ENCODE assay signal across 16 mouse cellular contexts in genomic region chr9:64312128-64312527, GRCm38 (mm10). TPM values are rescaled to one million over a fixed set of nuclear protein-coding genes. Genes with fewer than 3 reads are reported as not detected.
DNase-seq lines count a peak whose midpoint lies in the region; ATAC-seq and TF ChIP-seq lines count a peak whose summit lies in the region.
"Had no signal": no experiment of that assay in that cellular context is flagged by ENCODE, and none has a peak within 500 bp of the region (broad histone marks: within the 10 kb centered on the region; RNA-seq: fewer than 3 reads in every experiment).

No protein-coding gene starts in this region.

- TF ChIP-seq EP300 in MEL (IDR thresholded peaks at IDR 0.05; ENCODE audit: low read depth in 1 of 2, low read length in 2 of 2) = no peak
- no peak for TF ChIP-seq EP300 in liver, postnatal 0 days (IDR thresholded peaks at IDR 0.05; ENCODE audit: low read depth)

- peak; percentile 7 for DNase-seq in midbrain, embryonic 14.5 days
- DNase-seq in MEL (ENCODE audit: low read depth, low spot score) = peak; percentile 35
- no peak for DNase-seq in liver, postnatal 0 days
- DNase-seq in frontal cortex, postnatal 10 days (ENCODE audit: low spot score in 2 of 2) = no peak
- DNase-seq in frontal cortex, adult 2 months (ENCODE audit: extremely low spot score in 1 of 2, low spot score in 1 of 2) = no peak
- DNase-seq: adrenal gland, postnatal 10 days; cerebellum, adult 8-10 months; gastrocnemius, postnatal 14 days; liver, embryonic 13.5 days had no signal

- no peak for TF ChIP-seq POLR2A in MEL (IDR thresholded peaks at IDR 0.05; ENCODE audit: control insufficient read depth in 1 of 2, insufficient read depth in 1 of 2, low read depth in 1 of 2, low read length in 2 of 2, poor library complexity in 1 of 2)

- H3K27me3 ChIP-seq in intestine, postnatal 0 days (replicated peaks; ENCODE audit: control insufficient read depth, insufficient read depth, low read length) = no peaks in the 10 kb centered on the region
- no peaks in the 10 kb centered on the region for H3K27me3 ChIP-seq in intestine, embryonic 16.5 days (replicated peaks; ENCODE audit: control insufficient read depth, insufficient read depth, low read length)
- H3K27me3 ChIP-seq in midbrain, embryonic 14.5 days (ENCODE audit: control insufficient read depth, insufficient read depth, low read length) = no peaks in the 10 kb centered on the region
- H3K27me3 ChIP-seq in midbrain, embryonic 16.5 days (ENCODE audit: control insufficient read depth, insufficient read depth, low read depth, low read length) = no peaks in the 10 kb centered on the region
- H3K27me3 ChIP-seq in MEL (ENCODE audit: control insufficient read depth in 1 of 2, insufficient read depth in 2 of 2, low read length in 2 of 2) = no peaks in the 10 kb centered on the region
- H3K27me3 ChIP-seq in liver, postnatal 0 days (ENCODE audit: insufficient read depth, low read length) = no peaks in the 10 kb centered on the region
- H3K27me3 ChIP-seq: forebrain, embryonic 12.5 days; intestine, embryonic 15.5 days; liver, embryonic 13.5 days; megakaryocyte, embryonic 14.5 days; neural tube, embryonic 13.5 days had no signal

- H3K9me3 ChIP-seq in intestine, postnatal 0 days (ENCODE audit: control insufficient read depth) = no peaks in the 10 kb centered on the region
- H3K9me3 ChIP-seq in intestine, embryonic 16.5 days (ENCODE audit: control insufficient read depth, low read length) = no peaks in the 10 kb centered on the region
- H3K9me3 ChIP-seq in midbrain, embryonic 14.5 days (ENCODE audit: control insufficient read depth, low read length) = no peaks in the 10 kb centered on the region
- H3K9me3 ChIP-seq in midbrain, embryonic 16.5 days (replicated peaks; ENCODE audit: control insufficient read depth, low read length, poor library complexity, severe bottlenecking) = no peaks in the 10 kb centered on the region
- H3K9me3 ChIP-seq in MEL (replicated peaks; ENCODE audit: insufficient read depth, low read length) = no peaks in the 10 kb centered on the region
- no peaks in the 10 kb centered on the region for H3K9me3 ChIP-seq in liver, postnatal 0 days (ENCODE audit: low read length)
- H3K9me3 ChIP-seq: forebrain, embryonic 12.5 days; intestine, embryonic 15.5 days; liver, embryonic 13.5 days; megakaryocyte, embryonic 14.5 days; neural tube, embryonic 13.5 days had no signal

- no peak overlapping the region for H3K9ac ChIP-seq in intestine, postnatal 0 days (ENCODE audit: low read depth, low read length)
- H3K9ac ChIP-seq in intestine, embryonic 16.5 days (ENCODE audit: low read depth, low read length) = no peak overlapping the region
- no peak overlapping the region for H3K9ac ChIP-seq in midbrain, embryonic 14.5 days (replicated peaks; ENCODE audit: low read length)
- H3K9ac ChIP-seq in midbrain, embryonic 16.5 days (ENCODE audit: low read depth, low read length) = no peak overlapping the region
- H3K9ac ChIP-seq in MEL (ENCODE audit: control insufficient read depth, low read depth, low read length, poor library complexity, severe bottlenecking) = no peak overlapping the region
- H3K9ac ChIP-seq in liver, postnatal 0 days (replicated peaks) = no peak overlapping the region
- H3K9ac ChIP-seq: forebrain, embryonic 12.5 days; intestine, embryonic 15.5 days; liver, embryonic 13.5 days; neural tube, embryonic 13.5 days had no signal

- 58% methylated on average over 1 of the region's 1 CpGs for WGBS in intestine, postnatal 0 days
- 39% methylated on average over 1 of the region's 1 CpGs for WGBS in intestine, embryonic 16.5 days
- WGBS in midbrain, embryonic 14.5 days = 32% methylated on average over 1 of the region's 1 CpGs
- WGBS in midbrain, embryonic 16.5 days = 37% methylated on average over 1 of the region's 1 CpGs
- WGBS in liver, postnatal 0 days (ENCODE audit: insufficient replicate concordance) = 46% methylated on average over 1 of the region's 1 CpGs

- peak; percentile 50 for TF ChIP-seq CTCF in intestine, postnatal 0 days (IDR thresholded peaks at IDR 0.05; ENCODE audit: low read depth)
- TF ChIP-seq CTCF in MEL (IDR thresholded peaks at IDR 0.05 in 2 of 3, conservative IDR thresholded peaks at IDR 0.05 in 1 of 3; ENCODE audit: control insufficient read depth in 1 of 3, insufficient read depth in 1 of 3, low read depth in 2 of 3, low read length in 3 of 3, poor library complexity in 1 of 3, severe bottlenecking in 1 of 3) = peak; percentile 33 to 58 (median 57); a peak in 5 of 6 replicates
- peak; percentile 46 for TF ChIP-seq CTCF in liver, postnatal 0 days (IDR thresholded peaks at IDR 0.05; ENCODE audit: low read depth)

- TF ChIP-seq RAD21 in MEL (IDR thresholded peaks at IDR 0.05; ENCODE audit: low read depth, low read length) = peak; percentile 43

- H3K27ac ChIP-seq in intestine, postnatal 0 days (ENCODE audit: low read depth, low read length) = no peak overlapping the region
- H3K27ac ChIP-seq in intestine, embryonic 16.5 days (ENCODE audit: low read length) = no peak overlapping the region
- H3K27ac ChIP-seq in midbrain, embryonic 14.5 days (replicated peaks; ENCODE audit: low read depth, low read length) = no peak overlapping the region
- H3K27ac ChIP-seq in midbrain, embryonic 16.5 days (ENCODE audit: low read length) = no peak overlapping the region
- H3K27ac ChIP-seq in MEL (ENCODE audit: control insufficient read depth, low read depth, low read length) = no peak overlapping the region
- H3K27ac ChIP-seq in liver, postnatal 0 days (ENCODE audit: low read depth) = no peak overlapping the region
- H3K27ac ChIP-seq: forebrain, embryonic 12.5 days; intestine, embryonic 15.5 days; liver, embryonic 13.5 days; neural tube, embryonic 13.5 days had no signal

- no peak overlapping the region for H3K4me2 ChIP-seq in intestine, postnatal 0 days (replicated peaks; ENCODE audit: low read depth)
- no peak overlapping the region for H3K4me2 ChIP-seq in intestine, embryonic 16.5 days (ENCODE audit: low read depth, low read length)
- no peak overlapping the region for H3K4me2 ChIP-seq in midbrain, embryonic 14.5 days (ENCODE audit: low read length)
- no peak overlapping the region for H3K4me2 ChIP-seq in midbrain, embryonic 16.5 days (ENCODE audit: low read length)
- no peak overlapping the region for H3K4me2 ChIP-seq in liver, postnatal 0 days (ENCODE audit: low read depth, low read length)
- H3K4me2 ChIP-seq: forebrain, embryonic 12.5 days; intestine, embryonic 15.5 days; liver, embryonic 13.5 days; neural tube, embryonic 13.5 days had no signal

- H3K4me1 ChIP-seq in intestine, postnatal 0 days (replicated peaks; ENCODE audit: control insufficient read depth, insufficient read depth, low read length) = no peaks in the 10 kb centered on the region
- no peaks in the 10 kb centered on the region for H3K4me1 ChIP-seq in intestine, embryonic 16.5 days (ENCODE audit: control insufficient read depth, insufficient read depth, low read length)
- no peaks in the 10 kb centered on the region for H3K4me1 ChIP-seq in midbrain, embryonic 14.5 days (ENCODE audit: control insufficient read depth, insufficient read depth, low read length)
- H3K4me1 ChIP-seq in midbrain, embryonic 16.5 days (ENCODE audit: control insufficient read depth, insufficient read depth, low read length) = no peaks in the 10 kb centered on the region
- no peaks in the 10 kb centered on the region for H3K4me1 ChIP-seq in MEL (ENCODE audit: control insufficient read depth in 1 of 2, insufficient read depth in 2 of 2, low read length in 2 of 2)
- H3K4me1 ChIP-seq in liver, postnatal 0 days (ENCODE audit: insufficient read depth) = no peaks in the 10 kb centered on the region
- H3K4me1 ChIP-seq: forebrain, embryonic 12.5 days; intestine, embryonic 15.5 days; liver, embryonic 13.5 days had no signal

- no peak overlapping the region for H3K4me3 ChIP-seq in intestine, postnatal 0 days (ENCODE audit: low read depth, low read length)
- H3K4me3 ChIP-seq in intestine, embryonic 16.5 days (ENCODE audit: low read length) = no peak overlapping the region
- H3K4me3 ChIP-seq in midbrain, embryonic 14.5 days (replicated peaks; ENCODE audit: low read depth, low read length) = no peak overlapping the region
- no peak overlapping the region for H3K4me3 ChIP-seq in midbrain, embryonic 16.5 days (ENCODE audit: low read depth, low read length)
- no peak overlapping the region for H3K4me3 ChIP-seq in MEL (ENCODE audit: control insufficient read depth in 1 of 2, insufficient read depth in 1 of 2, low read depth in 2 of 2, low read length in 2 of 2)
- H3K4me3 ChIP-seq in liver, postnatal 0 days (ENCODE audit: low read depth, low read length) = no peak overlapping the region
- H3K4me3 ChIP-seq: forebrain, embryonic 12.5 days; intestine, embryonic 15.5 days; liver, embryonic 13.5 days; megakaryocyte, embryonic 14.5 days; neural tube, embryonic 13.5 days had no signal

- peaks cover 61% of the 10 kb centered on the region for H3K36me3 ChIP-seq in intestine, postnatal 0 days (ENCODE audit: control insufficient read depth, insufficient read depth)
- H3K36me3 ChIP-seq in intestine, embryonic 16.5 days (ENCODE audit: control insufficient read depth, insufficient read depth, low read length) = peaks cover 5% of the 10 kb centered on the region; the same call in 1 of the 2 replicates
- H3K36me3 ChIP-seq in midbrain, embryonic 14.5 days (ENCODE audit: control insufficient read depth, insufficient read depth, low read length) = peaks cover 59% of the 10 kb centered on the region
- H3K36me3 ChIP-seq in midbrain, embryonic 16.5 days (ENCODE audit: control insufficient read depth, insufficient read depth, low read length) = peaks cover 16% of the 10 kb centered on the region
- H3K36me3 ChIP-seq in MEL (ENCODE audit: control insufficient read depth in 1 of 2, insufficient read depth in 2 of 2, low read length in 2 of 2) = no peaks in the 10 kb centered on the region; a peak in 2 of 4 replicates
- peaks cover 21% of the 10 kb centered on the region for H3K36me3 ChIP-seq in liver, postnatal 0 days (replicated peaks; ENCODE audit: insufficient read depth, low read length)

- no peaks in the 10 kb centered on the region for H3K79me2 ChIP-seq in MEL (ENCODE audit: control insufficient read depth, insufficient read depth, low read length, poor library complexity)

- ATAC-seq in intestine, postnatal 0 days = no peak
- ATAC-seq in intestine, embryonic 16.5 days = no peak
- no peak for ATAC-seq in midbrain, embryonic 14.5 days (ENCODE audit: low FRiP score, low TSS enrichment)
- ATAC-seq in midbrain, embryonic 16.5 days = no peak
- ATAC-seq in liver, postnatal 0 days = no peak
- ATAC-seq: intestine, embryonic 15.5 days had no signal

RNA-seq across cellular contexts. Expression of gene Dis3l, which starts 29.0 kb away (rescaled TPM):
- 8.1 and 9.2 TPM in 2 replicates for polyA plus RNA-seq in intestine, postnatal 0 days (2015; fragmentation: Nextera tagmentation; extraction: Ambion mirVana)
- 20.3 and 21.4 TPM in 2 replicates for polyA plus RNA-seq in intestine, embryonic 16.5 days (2015; fragmentation: Nextera tagmentation; extraction: Ambion mirVana)
- polyA plus RNA-seq in midbrain, embryonic 14.5 days (2014; fragmentation: Nextera tagmentation; extraction: Ambion mirVana) = 17.1 and 23.9 TPM in 2 replicates
- polyA plus RNA-seq in midbrain, embryonic 16.5 days (2015; fragmentation: Nextera tagmentation; extraction: Ambion mirVana) = 23.7 and 24.3 TPM in 2 replicates
- 13.1 and 13.4 TPM in 2 replicates for total RNA-seq in MEL (2012; rRNA removed)
- 10 to 100 TPM in 1 of 2 experiments, not detected in 1; 14.0 TPM for polyA plus RNA-seq in MEL (2012; ENCODE audit: insufficient read depth in 1 of 2, insufficient read length in 2 of 2, low read depth in 1 of 2, low replicate concordance in 2 of 2, missing spikeins in 1 of 2)
- 3.7 and 5.1 TPM in 2 replicates for polyA plus RNA-seq in liver, postnatal 0 days (2015; fragmentation: Nextera tagmentation; extraction: Ambion mirVana)
- 23.0 and 24.1 TPM in 2 replicates for polyA plus RNA-seq in frontal cortex, adult 2 months (2012; rRNA removed)

RNA-seq across cellular contexts. Expression of gene Tipin, which starts 30.7 kb away (rescaled TPM):
- polyA plus RNA-seq in intestine, postnatal 0 days (2015; fragmentation: Nextera tagmentation; extraction: Ambion mirVana) = 65.7 and 69.8 TPM in 2 replicates
- 129 and 142 TPM in 2 replicates for polyA plus RNA-seq in intestine, embryonic 16.5 days (2015; fragmentation: Nextera tagmentation; extraction: Ambion mirVana)
- 79.8 and 103 TPM in 2 replicates for polyA plus RNA-seq in midbrain, embryonic 14.5 days (2014; fragmentation: Nextera tagmentation; extraction: Ambion mirVana)
- 56.3 and 66.2 TPM in 2 replicates for polyA plus RNA-seq in midbrain, embryonic 16.5 days (2015; fragmentation: Nextera tagmentation; extraction: Ambion mirVana)
- 176 and 189 TPM in 2 replicates for total RNA-seq in MEL (2012; rRNA removed)
- polyA plus RNA-seq in MEL (2012; ENCODE audit: insufficient read depth in 1 of 2, insufficient read length in 2 of 2, low read depth in 1 of 2, low replicate concordance in 2 of 2, missing spikeins in 1 of 2) = 100 to 1,000 TPM in 1 of 2 experiments, not detected in 1; 128 TPM
- 104 and 109 TPM in 2 replicates for polyA plus RNA-seq in liver, postnatal 0 days (2015; fragmentation: Nextera tagmentation; extraction: Ambion mirVana)
- polyA plus RNA-seq in frontal cortex, adult 2 months (2012; rRNA removed) = 40.5 and 42.0 TPM in 2 replicates

RNA-seq across cellular contexts. Expression of gene Map2k1, which starts 58.7 kb away (rescaled TPM):
- 82.1 and 84.0 TPM in 2 replicates for polyA plus RNA-seq in intestine, postnatal 0 days (2015; fragmentation: Nextera tagmentation; extraction: Ambion mirVana)
- polyA plus RNA-seq in intestine, embryonic 16.5 days (2015; fragmentation: Nextera tagmentation; extraction: Ambion mirVana) = 97.4 and 104 TPM in 2 replicates
- 46.4 and 50.7 TPM in 2 replicates for polyA plus RNA-seq in midbrain, embryonic 14.5 days (2014; fragmentation: Nextera tagmentation; extraction: Ambion mirVana)
- 62.6 and 68.4 TPM in 2 replicates for polyA plus RNA-seq in midbrain, embryonic 16.5 days (2015; fragmentation: Nextera tagmentation; extraction: Ambion mirVana)
- 29.2 and 40.4 TPM in 2 replicates for total RNA-seq in MEL (2012; rRNA removed)
- polyA plus RNA-seq in MEL (2012; ENCODE audit: insufficient read depth in 1 of 2, insufficient read length in 2 of 2, low read depth in 1 of 2, low replicate concordance in 2 of 2, missing spikeins in 1 of 2) = 10 to 100 TPM in 1 of 2 experiments, not detected in 1; 48.0 TPM
- polyA plus RNA-seq in liver, postnatal 0 days (2015; fragmentation: Nextera tagmentation; extraction: Ambion mirVana) = 27.5 and 28.9 TPM in 2 replicates
- polyA plus RNA-seq in frontal cortex, adult 2 months (2012; rRNA removed) = 261 and 265 TPM in 2 replicates

Comparison
In these comparisons a context has a peak if more than half of its experiments do, and no peak if none do; other contexts are left out.
1. DNase-seq: peak in midbrain, embryonic 14.5 days (single experiment) and MEL (single experiment); none in liver, postnatal 0 days (single experiment), frontal cortex, postnatal 10 days (0 of 2) and frontal cortex, adult 2 months (0 of 2).
2. Peak in every context shown above with its lines, with median percentiles within 50 percentile points of each other: CTCF ChIP-seq.